Mouse (Mus musculus) kidney, postnatal 0 days (tissue): ENCODE data around the gene Lrsam1. TPM values are rescaled to one million over a fixed set of nuclear protein-coding genes. Genes with fewer than 3 reads are reported as not detected.

Source experiments
- ATAC-seq: fragments of 200-750 bp; cut with Nextera tagmentation; replicated peaks from 2 replicates; pipeline ENCODE4 v1.8.0; 2017; ENCODE audit warnings: low read depth, moderate number of reproducible peaks, moderate TSS enrichment, moderate library complexity; ENCODE audit not compliant: low FRiP score
- DNase-seq: peaks from one replicate; pipeline ENCODE4 v3.0.0-alpha.2; 2016; ENCODE audit warnings: low spot score
- H3K27ac ChIP-seq: fragments of 300-500 bp; sonication (generic); 2 replicates; pipeline ENCODE4 v1.5.1; 2014; ENCODE audit warnings: mild to moderate bottlenecking
- H3K27me3 ChIP-seq: fragments of 300-500 bp; sonication (generic); 2 replicates; pipeline ENCODE4 v1.6.1; 2014; ENCODE audit warnings: low read length, mixed read lengths; ENCODE audit not compliant: insufficient read depth
- H3K36me3 ChIP-seq: fragments of 300-500 bp; sonication (generic); 2 replicates; pipeline ENCODE4 v1.6.1; 2014; ENCODE audit warnings: low read length, mixed read lengths; ENCODE audit not compliant: insufficient read depth
- H3K4me1 ChIP-seq: fragments of 300-500 bp; sonication (generic); replicated peaks from 2 replicates; pipeline ENCODE4 v1.6.1; 2014; ENCODE audit warnings: antibody characterized with exemption, low read length, mixed read lengths; ENCODE audit not compliant: insufficient read depth
- H3K4me2 ChIP-seq: fragments of 300-500 bp; sonication (generic); 2 replicates; pipeline ENCODE4 v1.6.1; 2014; ENCODE audit warnings: mild to moderate bottlenecking, low read length, moderate library complexity, mixed read lengths
- H3K4me3 ChIP-seq: fragments of 300-500 bp; sonication (generic); replicated peaks from 2 replicates; pipeline ENCODE4 v1.5.1; 2014; ENCODE audit warnings: low read depth, low read length
- H3K9ac ChIP-seq: fragments of 300-500 bp; sonication (generic); 2 replicates; pipeline ENCODE4 v1.6.1; 2014; ENCODE audit warnings: low read depth, low read length
- H3K9me3 ChIP-seq: fragments of 300-500 bp; sonication (generic); replicated peaks from 2 replicates; pipeline ENCODE4 v1.6.1; 2016; ENCODE audit warnings: low read length, inconsistent platforms, mixed read lengths
- CTCF ChIP-seq: IDR thresholded peaks from 2 replicates; pipeline ENCODE4 v1.5.1; 2016; ENCODE audit warnings: antibody characterized with exemption, low read depth, mild to moderate bottlenecking, moderate library complexity
- WGBS: fragments of 180-500 bp; shearing (Covaris S2); extraction: QIAGEN DNeasy Blood & Tissue Kit; methylation state at CpG from one replicate; pipeline ENCODE4 v1.1.7; 2014; 5-methylcytosine and 5-hydroxymethylcytosine counted together
- polyA plus RNA-seq: library from polyadenylated mRNA; unstranded; fragments of >200 nt; fragmentation: Nextera tagmentation; extraction: Ambion mirVana; gene quantifications from 2 replicates; pipeline ENCODE4 v1.2.1, GENCODE M21; 2015

Lrsam1 gene
- polyA plus RNA-seq, 1 experiment from 2014 or later, result 9.0 TPM

- no peaks in the 10 kb centered on the region for H3K4me1 ChIP-seq
- H3K9ac ChIP-seq, result no peak overlapping the region
- H3K27me3 ChIP-seq, result no peaks in the 10 kb centered on the region
- H3K36me3 ChIP-seq, result peaks cover 61% of the 10 kb centered on the region
- no peak overlapping the region for H3K4me2 ChIP-seq
- DNase-seq, result no peak
- no peak overlapping the region for H3K4me3 ChIP-seq
- 86% methylated on average over 24 of the region's 24 CpGs for WGBS
- no peaks in the 10 kb centered on the region for H3K9me3 ChIP-seq
- H3K27ac ChIP-seq, result no peak overlapping the region
- TF ChIP-seq CTCF, result no peak
- ATAC-seq, result no peak
Observed at GRCm38 (mm10) chr2:32923551-32924250, 37.7 kb downstream of the Lrsam1 start.

GRCm38 (mm10) chr2:32922564-32922963 lies 38.9 kb downstream of the Lrsam1 start:
- no peaks in the 10 kb centered on the region for H3K4me1 ChIP-seq
- WGBS, result 92% methylated on average over 13 of the region's 13 CpGs
- H3K9me3 ChIP-seq, result no peaks in the 10 kb centered on the region
- H3K27ac ChIP-seq, result no peak overlapping the region
- no peak for TF ChIP-seq CTCF
- H3K9ac ChIP-seq, result no peak overlapping the region
- DNase-seq (no peak), ATAC-seq (no peak)
- no peak overlapping the region for H3K4me3 ChIP-seq
- H3K27me3 ChIP-seq, result no peaks in the 10 kb centered on the region
- no peak overlapping the region for H3K4me2 ChIP-seq
- peaks cover 67% of the 10 kb centered on the region for H3K36me3 ChIP-seq

- Histone ChIP-seq H3K9ac (no peak overlapping the region), H3K9me3 (no peaks in the 10 kb centered on the region), H3K27ac (no peak overlapping the region), H3K4me2 (no peak overlapping the region), H3K4me3 (no peak overlapping the region), H3K36me3 (peaks cover 72% of the 10 kb centered on the region), H3K27me3 (no peaks in the 10 kb centered on the region), H3K4me1 (no peaks in the 10 kb centered on the region)
- ATAC-seq, result no peak
- no peak for DNase-seq
- WGBS, result 92% methylated on average over 15 of the region's 15 CpGs
- no peak for TF ChIP-seq CTCF
Observed at GRCm38 (mm10) chr2:32921801-32922380, 39.5 kb downstream of the Lrsam1 start.

- Histone ChIP-seq H3K27ac (no peak overlapping the region), H3K4me2 (no peak overlapping the region), H3K9me3 (no peaks in the 10 kb centered on the region), H3K4me1 (no peaks in the 10 kb centered on the region), H3K9ac (no peak overlapping the region), H3K4me3 (no peak overlapping the region), H3K27me3 (no peaks in the 10 kb centered on the region), H3K36me3 (peaks cover 73% of the 10 kb centered on the region)
- DNase-seq (no peak), ATAC-seq (no peak)
- TF ChIP-seq CTCF, result no peak
- WGBS, result 86% methylated on average over 7 of the region's 7 CpGs
Observed at GRCm38 (mm10) chr2:32921235-32921634, 40.2 kb downstream of the Lrsam1 start.

- DNase-seq (no peak), ATAC-seq (no peak)
- no peak for TF ChIP-seq CTCF
- no peak overlapping the region for H3K4me3 ChIP-seq
- H3K9ac ChIP-seq, result no peak overlapping the region
- no peaks in the 10 kb centered on the region for H3K9me3 ChIP-seq
- peaks cover 60% of the 10 kb centered on the region for H3K36me3 ChIP-seq
- H3K4me2 ChIP-seq, result no peak overlapping the region
- no peak overlapping the region for H3K27ac ChIP-seq
- H3K27me3 ChIP-seq, result no peaks in the 10 kb centered on the region
- WGBS, result 55% methylated on average over 9 of the region's 9 CpGs
- H3K4me1 ChIP-seq, result peaks cover 12% of the 10 kb centered on the region
Observed at GRCm38 (mm10) chr2:32918391-32918790, 43.0 kb downstream of the Lrsam1 start.

GRCm38 (mm10) chr2:32917526-32917925 lies 43.9 kb downstream of the Lrsam1 start:
- Histone ChIP-seq H3K4me2 (no peak overlapping the region), H3K9me3 (no peaks in the 10 kb centered on the region), H3K27ac (no peak overlapping the region), H3K4me3 (no peak overlapping the region), H3K4me1 (peaks cover 12% of the 10 kb centered on the region), H3K36me3 (peaks cover 52% of the 10 kb centered on the region), H3K9ac (no peak overlapping the region), H3K27me3 (no peaks in the 10 kb centered on the region)
- TF ChIP-seq CTCF, result no peak
- ATAC-seq, result no peak
- 77% methylated on average over 11 of the region's 11 CpGs for WGBS
- DNase-seq, result no peak
